Mouse (Mus musculus) cerebellum, adult (tissue): ENCODE measurements around the gene Pgghg.
A peak's percentile ranks its signal among the peaks of the same experiment; 100 is the strongest.

Source experiments
- ATAC-seq: cut with Nextera tagmentation; 2 replicates; pipeline ENCODE4 v1.9.2; 2017; ENCODE audit warnings: mild to moderate bottlenecking, moderate library complexity, mixed read lengths; ENCODE audit not compliant: insufficient number of reproducible peaks, low FRiP score, low TSS enrichment

Pgghg gene

GRCm38 (mm10) chr7:140922398-140923069 lies 18.7 kb upstream of the Pgghg start:
- peak; percentile 68; the same call in 1 of the 2 replicates for ATAC-seq

GRCm38 (mm10) chr7:140923070-140923775 lies 18.0 kb upstream of the Pgghg start:
- ATAC-seq = no peak

GRCm38 (mm10) chr7:140927181-140927580 lies 14.0 kb upstream of the Pgghg start:
- ATAC-seq = no peak

GRCm38 (mm10) chr7:140938436-140938835 lies 2.8 kb upstream of the Pgghg start:
- ATAC-seq = no peak

DNA sequence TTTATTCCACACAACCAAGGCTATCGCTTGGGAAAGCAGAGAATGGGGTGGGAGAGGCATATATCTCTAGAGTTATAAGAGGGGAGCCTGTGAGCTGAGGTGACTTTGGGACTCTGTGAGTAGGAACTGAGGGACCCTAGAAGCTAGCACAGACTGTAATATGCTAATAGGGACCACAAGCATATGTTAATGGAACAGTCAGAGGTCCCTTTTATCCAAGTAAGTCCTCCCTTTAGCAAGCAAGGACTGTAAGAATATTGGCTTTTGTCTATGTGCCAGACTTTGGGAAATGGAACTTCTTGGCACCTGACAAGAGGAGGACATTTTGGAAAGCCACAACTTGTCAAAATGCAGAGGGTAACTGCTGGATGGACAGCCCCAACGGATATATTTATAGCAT lies 2.3 kb upstream of the Pgghg start:
- no peak for ATAC-seq

GRCm38 (mm10) chr7:140939669-140940171 lies 1.5 kb upstream of the Pgghg start:
- ATAC-seq = no peak

DNA sequence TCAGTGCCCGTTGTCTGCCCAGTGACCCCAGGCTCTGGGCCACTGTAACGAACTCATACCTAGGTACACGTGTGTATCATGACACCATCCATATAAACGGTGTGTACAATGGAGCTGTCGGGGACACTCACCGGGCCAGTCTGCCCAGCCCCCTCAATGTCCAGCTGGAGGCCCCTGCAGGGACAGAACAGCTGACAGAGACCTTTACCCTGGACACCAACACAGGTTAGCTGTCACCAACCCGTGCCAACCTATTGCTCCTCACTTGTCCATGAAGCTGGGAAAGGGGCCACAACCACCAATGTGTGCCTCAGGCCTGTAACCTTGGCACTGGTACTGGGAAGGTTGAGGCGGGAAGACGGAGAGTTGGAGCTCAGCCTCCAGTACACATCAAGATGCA lies 1.1 kb downstream of the Pgghg start:
- ATAC-seq = no peak

- no peak for ATAC-seq
Observed at GRCm38 (mm10) chr7:140942811-140943210, 1.6 kb downstream of the Pgghg start.

DNA sequence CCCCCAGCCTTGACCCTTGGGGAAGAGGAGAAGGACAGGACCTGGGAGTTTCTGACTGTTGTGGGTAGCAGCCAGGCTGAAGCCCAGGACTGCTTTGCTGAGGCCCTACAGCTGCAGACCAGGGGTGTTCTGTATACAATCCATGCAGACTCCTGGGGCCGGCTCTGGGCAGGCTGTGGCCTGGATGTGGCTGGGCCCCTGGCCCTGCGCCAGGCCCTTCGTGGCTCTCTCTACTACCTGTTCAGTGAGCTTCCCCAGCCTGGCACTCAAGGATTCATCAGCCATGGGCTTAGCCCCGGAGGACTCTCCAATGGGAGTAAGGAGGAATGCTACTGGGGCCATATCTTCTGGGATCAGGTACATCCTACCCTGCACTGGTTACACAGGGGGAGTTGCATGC lies 2.2 kb downstream of the Pgghg start:
- no peak for ATAC-seq

DNA sequence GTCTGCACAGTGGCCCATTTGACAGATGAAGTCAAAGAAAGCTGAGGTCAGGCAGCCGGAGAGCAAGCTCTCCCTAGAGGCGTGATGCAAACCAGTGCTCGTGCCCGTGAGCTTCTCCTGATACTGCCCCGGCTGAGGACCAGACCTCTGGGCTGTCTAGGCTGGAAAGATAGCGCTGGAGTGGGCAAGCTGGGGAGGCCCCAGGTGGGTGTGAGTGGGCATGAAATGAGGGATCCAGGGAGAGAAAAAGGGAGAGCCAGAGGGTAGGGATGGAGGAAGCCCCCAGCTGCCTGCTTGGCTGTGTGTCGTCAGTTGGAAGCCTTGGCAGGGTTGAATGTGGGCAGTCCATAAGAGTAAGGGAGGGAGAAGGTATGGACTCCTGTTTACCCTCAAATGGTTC lies 3.0 kb downstream of the Pgghg start:
- no peak for ATAC-seq

- ATAC-seq = no peak
Observed at GRCm38 (mm10) chr7:140945247-140945646, 4.1 kb downstream of the Pgghg start.

DNA sequence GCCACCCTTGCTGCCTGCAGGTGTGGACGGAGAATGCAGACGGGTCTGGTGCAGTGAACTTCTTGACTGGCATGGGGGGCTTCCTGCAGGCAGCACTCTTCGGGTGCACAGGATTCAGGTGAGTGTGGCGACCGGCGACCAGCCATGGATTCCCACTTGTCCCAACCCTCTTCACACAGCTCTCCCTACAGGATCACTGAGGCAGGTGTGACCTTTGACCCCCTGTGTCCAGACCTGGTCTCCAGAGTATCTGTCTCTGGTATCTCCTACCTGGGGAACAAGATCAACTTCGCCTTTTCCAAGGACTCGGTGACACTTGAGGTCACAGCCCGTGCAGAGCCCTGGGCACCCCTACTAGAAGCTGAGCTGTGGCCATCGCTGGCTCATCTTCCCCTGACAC lies 5.1 kb downstream of the Pgghg start:
- no peak for ATAC-seq

- no peak for ATAC-seq
Observed at GRCm38 (mm10) chr7:140946980-140947379, 5.8 kb downstream of the Pgghg start.

- ATAC-seq = no peak
Observed at GRCm38 (mm10) chr7:140948161-140948560, 7.0 kb downstream of the Pgghg start.

DNA sequence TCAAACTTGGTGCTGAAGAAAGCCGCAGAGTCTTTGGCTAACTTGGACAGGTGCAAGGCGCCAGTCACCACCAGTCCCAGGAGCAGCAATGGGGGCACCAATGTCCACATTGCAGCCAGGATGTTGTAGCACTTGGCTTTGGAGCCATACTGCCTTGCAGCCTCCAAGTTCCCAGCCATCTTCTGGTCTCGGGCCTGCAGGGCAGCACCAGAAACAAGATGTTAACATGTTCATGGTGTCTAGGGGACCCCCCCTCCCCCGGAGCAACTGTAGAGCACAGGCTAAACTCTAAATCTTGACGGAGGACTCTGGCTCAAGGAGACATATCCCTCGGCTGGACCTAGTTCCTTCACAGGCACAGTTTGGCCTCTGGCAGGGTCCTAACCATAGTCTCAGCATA lies 8.1 kb downstream of the Pgghg start:
- no peak for ATAC-seq

DNA sequence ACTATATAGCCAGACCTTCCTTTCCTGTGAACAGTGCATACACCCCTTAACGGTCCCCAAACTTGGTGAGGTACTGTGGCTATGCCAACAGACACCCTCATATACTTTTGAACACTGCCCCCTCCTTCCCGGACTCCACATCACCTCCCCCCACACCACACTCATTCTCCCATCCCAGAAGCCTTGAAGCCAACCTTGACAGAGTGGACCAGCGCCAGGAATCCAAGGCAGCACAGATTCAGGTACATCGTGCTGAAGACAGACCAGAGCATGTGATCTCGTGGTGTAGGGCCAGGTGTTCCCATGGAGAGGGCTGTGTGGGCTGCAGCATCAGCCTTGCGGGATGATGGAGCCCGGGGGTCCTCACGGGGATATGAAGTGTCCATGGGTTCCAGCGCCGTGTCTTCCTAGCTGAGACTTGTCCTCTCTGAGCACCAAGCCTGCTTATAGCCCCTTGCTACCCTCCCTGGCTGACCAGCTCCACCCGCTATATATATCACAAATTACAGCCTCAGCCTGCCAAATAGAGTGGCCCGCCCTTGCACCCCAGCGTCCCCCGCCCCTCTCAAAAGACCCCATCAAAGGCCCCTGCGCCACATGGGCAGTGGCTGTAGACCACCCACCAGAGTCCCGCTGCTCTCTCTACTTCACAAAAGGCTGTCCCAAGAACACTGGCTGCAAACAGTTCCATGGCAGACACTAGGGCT lies 8.8 kb downstream of the Pgghg start, which contains the start of gene Ifitm5:
Gene Ifitm5 (minus strand): TSS at position 468 of the 707 bp plus-strand sequence.
- ATAC-seq = no peak

GRCm38 (mm10) chr7:140951051-140951450 lies 9.9 kb downstream of the Pgghg start:
- no peak for ATAC-seq

GRCm38 (mm10) chr7:140951765-140952164 lies 10.6 kb downstream of the Pgghg start:
- ATAC-seq = no peak

DNA sequence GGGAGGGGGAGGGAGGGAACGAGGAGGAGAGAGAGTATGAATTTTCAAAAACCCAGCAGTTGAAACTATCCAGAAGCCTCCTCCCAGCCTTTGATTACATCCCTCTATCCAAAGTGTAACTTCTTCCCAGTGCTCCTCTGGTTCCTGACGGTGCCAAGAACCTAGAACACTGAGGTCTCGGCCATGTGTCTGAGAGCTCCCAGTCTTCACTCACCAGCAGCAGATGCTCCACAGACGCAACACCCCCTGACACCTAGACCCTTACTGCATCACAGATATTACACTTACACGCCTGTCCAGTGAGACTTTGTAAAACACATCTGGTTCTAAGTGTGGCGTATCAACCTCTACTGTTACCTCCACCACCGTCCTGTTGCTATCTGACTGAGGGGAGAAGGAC lies 11.2 kb downstream of the Pgghg start:
- ATAC-seq = no peak

DNA sequence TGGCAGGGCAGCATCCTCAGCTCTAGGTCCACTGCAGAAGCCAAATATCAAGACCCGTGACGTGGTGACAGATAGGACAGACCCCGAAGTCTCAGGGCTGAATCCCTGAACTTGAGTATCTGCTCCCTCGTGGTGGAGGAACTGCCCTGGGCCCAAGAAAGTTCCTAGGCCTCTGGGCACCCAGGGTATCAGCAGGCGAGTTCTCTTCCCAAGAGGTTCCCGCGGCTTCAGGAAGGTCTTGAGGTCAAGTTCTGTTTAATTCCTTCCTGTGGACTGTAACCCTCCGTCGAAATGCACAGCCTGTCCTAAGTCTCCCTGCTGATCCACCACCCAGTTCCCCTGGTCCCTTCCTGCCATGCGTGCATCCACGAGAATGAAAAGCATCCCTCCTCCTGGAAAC lies 11.9 kb downstream of the Pgghg start:
- ATAC-seq = no peak
